Mouse (Mus musculus) embryonic facial prominence, embryonic 11.5 days (tissue): Measurements from ENCODE around the gene Irak4. TPM values are rescaled to one million over a fixed set of nuclear protein-coding genes. Genes with fewer than 3 reads are reported as not detected.

Experiments
- ATAC-seq: fragments of 200-750 bp; cut with Nextera tagmentation; replicated peaks from 2 replicates; pipeline ENCODE4 v1.8.0; 2017; ENCODE audit warnings: low read depth; ENCODE audit not compliant: insufficient number of reproducible peaks, low FRiP score, low TSS enrichment
- DNase-seq: peaks from one replicate; pipeline ENCODE4 v3.0.0-alpha.2; 2015; ENCODE audit warnings: low spot score
- H3K27ac ChIP-seq: fragments of 300-500 bp; sonication (generic); replicated peaks from 2 replicates; pipeline ENCODE4 v1.5.1; 2014; ENCODE audit warnings: mild to moderate bottlenecking, low read depth, low read length, control low read depth
- H3K27me3 ChIP-seq: fragments of 300-500 bp; sonication (generic); 2 replicates; pipeline ENCODE4 v1.6.1; 2014; ENCODE audit warnings: mild to moderate bottlenecking, low read length, moderate library complexity, mixed read lengths; ENCODE audit not compliant: control insufficient read depth, insufficient read depth
- H3K36me3 ChIP-seq: fragments of 300-500 bp; sonication (generic); replicated peaks from 2 replicates; pipeline ENCODE4 v1.6.1; 2014; ENCODE audit warnings: low read depth, mild to moderate bottlenecking, low read length, moderate library complexity, mixed read lengths; ENCODE audit not compliant: control insufficient read depth, insufficient read depth
- H3K4me1 ChIP-seq: fragments of 300-500 bp; sonication (generic); 2 replicates; pipeline ENCODE4 v1.6.1; 2014; ENCODE audit warnings: low read length, mixed read lengths; ENCODE audit not compliant: control insufficient read depth, insufficient read depth
- H3K4me2 ChIP-seq: fragments of 300-500 bp; sonication (generic); 2 replicates; pipeline ENCODE4 v1.6.1; 2014; ENCODE audit warnings: low read depth, mild to moderate bottlenecking, control low read depth, low read length, moderate library complexity
- H3K4me3 ChIP-seq: fragments of 300-500 bp; sonication (generic); 2 replicates; pipeline ENCODE4 v1.5.1; 2014; ENCODE audit warnings: low read depth, low read length, control low read depth
- H3K9ac ChIP-seq: fragments of 300-500 bp; sonication (generic); replicated peaks from 2 replicates; pipeline ENCODE4 v1.6.1; 2014; ENCODE audit warnings: mild to moderate bottlenecking, control low read depth, low read length
- H3K9me3 ChIP-seq: fragments of 300-500 bp; sonication (generic); replicated peaks from 2 replicates; pipeline ENCODE4 v1.6.1; 2016; ENCODE audit warnings: mild to moderate bottlenecking, low read length, inconsistent platforms, mixed read lengths; ENCODE audit not compliant: control insufficient read depth
- WGBS: fragments of 180-500 bp; shearing (Covaris S2); extraction: QIAGEN DNeasy Blood & Tissue Kit; methylation state at CpG from one replicate; pipeline ENCODE4 v1.1.7; 2014; 5-methylcytosine and 5-hydroxymethylcytosine counted together
- polyA plus RNA-seq: library from polyadenylated mRNA; unstranded; fragments of >200 nt; fragmentation: Nextera tagmentation; extraction: Ambion mirVana; gene quantifications from 2 replicates; pipeline ENCODE4 v1.2.1, GENCODE M21; 2014

The Irak4 gene
- polyA plus RNA-seq, 1 experiment from 2014 or later = 2.1 TPM

DNA sequence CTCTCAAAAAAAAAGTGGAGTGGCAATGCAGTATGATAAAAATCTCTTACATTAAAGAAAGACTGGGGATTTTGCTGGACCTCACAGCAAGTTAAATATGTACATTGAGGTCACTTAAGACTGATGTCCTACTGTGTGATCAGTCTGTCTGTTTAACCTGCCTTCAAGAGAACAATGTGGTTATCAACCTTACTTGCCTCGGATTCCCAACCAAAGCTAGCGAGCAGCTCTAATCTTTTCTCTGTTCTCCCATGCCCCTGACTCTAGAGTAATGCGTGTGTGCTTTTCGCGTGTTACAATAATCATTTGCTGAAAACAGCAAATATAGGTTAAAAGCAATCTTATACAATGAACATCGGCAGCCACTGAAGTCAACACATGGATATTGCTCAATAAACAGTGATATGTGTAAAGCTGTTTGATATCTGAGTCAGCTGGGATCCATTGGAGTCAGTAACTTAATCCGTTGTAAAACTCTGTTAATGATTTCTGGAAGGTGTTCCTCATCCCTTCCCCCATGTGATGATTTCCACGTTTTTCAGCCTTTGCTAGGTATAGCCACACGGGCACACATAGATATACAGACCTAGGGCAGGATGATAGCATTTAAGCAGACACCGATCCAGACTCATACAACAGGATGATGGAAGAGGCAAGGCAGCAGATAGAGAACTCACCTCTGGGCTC, 25.2 kb downstream of the Irak4 start:
- no peak for DNase-seq
- no peak for ATAC-seq
- H3K36me3 ChIP-seq = no peaks in the 10 kb centered on the region
- WGBS = 87% methylated on average over 10 of the region's 10 CpGs
- no peak overlapping the region for H3K4me3 ChIP-seq
- H3K4me1 ChIP-seq = no peaks in the 10 kb centered on the region
- no peak overlapping the region for H3K4me2 ChIP-seq
- no peaks in the 10 kb centered on the region for H3K9me3 ChIP-seq
- no peak overlapping the region for H3K27ac ChIP-seq
- H3K27me3 ChIP-seq = no peaks in the 10 kb centered on the region
- H3K9ac ChIP-seq = no peak overlapping the region

DNA sequence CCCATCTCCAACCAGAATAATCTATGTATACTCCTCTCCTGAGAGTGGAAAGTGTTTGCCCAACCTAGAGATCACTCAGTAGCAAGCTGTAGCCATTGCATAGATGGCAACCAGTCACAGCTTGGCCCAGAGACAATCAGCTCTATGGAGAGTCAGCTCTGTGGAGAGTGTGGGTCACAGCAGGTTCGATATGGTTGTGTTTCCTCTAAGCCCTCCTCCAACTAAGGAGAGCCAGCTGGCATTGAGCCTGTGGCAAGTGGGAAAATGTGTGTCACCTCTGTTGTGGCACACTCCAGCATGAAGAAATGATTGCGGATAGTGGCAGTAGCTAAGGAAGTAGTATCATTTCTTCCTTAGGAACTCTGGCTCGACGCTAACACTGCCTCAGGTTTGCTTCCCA, 28.1 kb downstream of the Irak4 start:
- DNase-seq = no peak
- Histone ChIP-seq H3K4me3 (no peak overlapping the region), H3K9ac (no peak overlapping the region), H3K36me3 (no peaks in the 10 kb centered on the region), H3K27me3 (no peaks in the 10 kb centered on the region), H3K4me1 (no peaks in the 10 kb centered on the region), H3K9me3 (no peaks in the 10 kb centered on the region), H3K4me2 (no peak overlapping the region), H3K27ac (no peak overlapping the region)
- WGBS = 84% methylated on average over 4 of the region's 4 CpGs
- no peak for ATAC-seq

DNA sequence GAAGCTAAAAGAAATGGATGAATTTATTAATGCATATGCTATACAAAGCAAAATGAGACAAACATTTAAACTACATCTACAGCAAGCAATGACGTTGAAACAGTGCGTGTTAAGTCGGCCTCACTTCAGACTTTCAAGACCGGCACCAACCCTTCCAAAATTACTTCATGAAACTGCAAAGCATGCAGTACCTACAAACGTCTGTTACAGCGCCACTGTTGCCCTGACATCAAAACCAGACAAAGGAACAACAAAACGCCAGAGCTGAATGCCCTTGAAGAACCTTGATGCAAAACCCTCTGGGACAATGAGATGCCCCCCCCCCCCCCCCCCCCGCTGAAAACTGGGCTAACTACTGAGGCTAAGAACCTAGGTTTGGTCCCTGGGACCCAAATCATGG, 29.3 kb downstream of the Irak4 start:
- Histone ChIP-seq H3K4me1 (no peaks in the 10 kb centered on the region), H3K27me3 (no peaks in the 10 kb centered on the region), H3K4me2 (no peak overlapping the region), H3K36me3 (no peaks in the 10 kb centered on the region), H3K9me3 (no peaks in the 10 kb centered on the region), H3K27ac (no peak overlapping the region), H3K9ac (no peak overlapping the region), H3K4me3 (no peak overlapping the region)
- WGBS = 76% methylated on average over 7 of the region's 8 CpGs
- DNase-seq (no peak), ATAC-seq (no peak)

DNA sequence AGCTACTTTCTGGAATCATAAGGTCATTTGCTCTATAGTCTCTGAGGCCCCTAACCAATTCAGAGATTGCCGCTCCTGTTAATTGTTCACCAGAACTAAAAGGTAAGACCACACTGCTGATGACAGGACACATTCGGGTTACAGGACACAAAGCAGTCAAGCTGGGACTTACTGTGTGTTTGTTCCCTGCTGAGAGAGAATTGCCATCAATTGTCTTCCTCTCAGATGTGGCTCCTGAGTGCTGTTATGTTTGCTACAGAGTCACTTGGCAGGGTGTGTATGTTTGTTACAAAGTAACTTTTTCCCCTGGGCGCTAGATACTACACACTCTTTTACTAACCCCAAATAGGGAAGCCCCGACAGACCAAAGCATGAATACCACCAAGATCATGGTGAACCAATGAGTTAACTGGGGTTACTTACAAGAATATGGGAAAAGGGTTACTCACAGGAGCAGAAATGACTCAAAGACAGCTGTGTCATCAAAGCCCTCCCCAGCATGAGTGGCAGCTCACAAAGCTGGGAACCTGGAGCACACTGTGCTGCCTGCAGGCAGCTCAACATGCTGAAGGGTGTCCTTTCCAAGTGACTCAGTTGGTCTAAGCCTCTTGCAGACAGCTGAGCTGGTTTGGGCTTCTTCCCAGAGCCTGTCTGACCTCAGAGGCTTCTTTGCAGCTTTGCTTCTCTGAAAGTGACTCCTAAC, 31.3 kb downstream of the Irak4 start:
- H3K27me3 ChIP-seq = no peaks in the 10 kb centered on the region
- H3K9ac ChIP-seq = no peak overlapping the region
- ATAC-seq = no peak
- H3K4me2 ChIP-seq = no peak overlapping the region
- DNase-seq = no peak
- 71% methylated on average over 4 of the region's 4 CpGs for WGBS
- no peaks in the 10 kb centered on the region for H3K4me1 ChIP-seq
- no peaks in the 10 kb centered on the region for H3K36me3 ChIP-seq
- H3K4me3 ChIP-seq = no peak overlapping the region
- H3K27ac ChIP-seq = no peak overlapping the region
- no peaks in the 10 kb centered on the region for H3K9me3 ChIP-seq

- H3K9me3 ChIP-seq = no peaks in the 10 kb centered on the region
- no peak overlapping the region for H3K27ac ChIP-seq
- H3K4me3 ChIP-seq = no peak overlapping the region
- H3K36me3 ChIP-seq = peaks cover 11% of the 10 kb centered on the region
- 58% methylated on average over 7 of the region's 7 CpGs for WGBS
- no peaks in the 10 kb centered on the region for H3K4me1 ChIP-seq
- H3K27me3 ChIP-seq = no peaks in the 10 kb centered on the region
- no peak overlapping the region for H3K4me2 ChIP-seq
- H3K9ac ChIP-seq = no peak overlapping the region
- no peak for ATAC-seq
- no peak for DNase-seq
Observed at GRCm38 (mm10) chr15:94582000-94582593, 38.7 kb downstream of the Irak4 start.

DNA sequence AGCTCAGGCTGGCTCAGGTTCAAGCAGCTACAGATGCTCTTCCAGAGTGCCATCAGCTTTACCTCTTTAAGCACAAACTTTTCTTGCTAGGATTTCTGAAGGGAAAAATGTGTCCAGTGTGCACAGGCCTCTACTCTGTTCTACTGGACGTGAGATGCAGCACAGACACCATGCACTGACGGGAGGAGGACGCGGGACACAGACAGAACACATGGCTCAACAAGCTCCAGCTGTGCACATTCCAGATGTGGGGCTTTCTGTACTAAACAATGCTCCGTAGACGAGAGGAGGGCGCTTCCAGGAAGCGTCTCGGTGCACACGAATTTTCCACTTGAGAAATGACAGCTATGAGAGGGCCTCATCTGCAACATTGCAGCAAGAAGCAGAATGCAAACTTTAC, 39.7 kb downstream of the Irak4 start:
- no peak overlapping the region for H3K27ac ChIP-seq
- no peak overlapping the region for H3K4me3 ChIP-seq
- no peak overlapping the region for H3K4me2 ChIP-seq
- H3K9ac ChIP-seq = no peak overlapping the region
- ATAC-seq (no peak), DNase-seq (no peak)
- H3K9me3 ChIP-seq = no peaks in the 10 kb centered on the region
- peaks cover 11% of the 10 kb centered on the region for H3K36me3 ChIP-seq
- WGBS = 92% methylated on average over 10 of the region's 10 CpGs
- no peaks in the 10 kb centered on the region for H3K27me3 ChIP-seq
- no peaks in the 10 kb centered on the region for H3K4me1 ChIP-seq

DNA sequence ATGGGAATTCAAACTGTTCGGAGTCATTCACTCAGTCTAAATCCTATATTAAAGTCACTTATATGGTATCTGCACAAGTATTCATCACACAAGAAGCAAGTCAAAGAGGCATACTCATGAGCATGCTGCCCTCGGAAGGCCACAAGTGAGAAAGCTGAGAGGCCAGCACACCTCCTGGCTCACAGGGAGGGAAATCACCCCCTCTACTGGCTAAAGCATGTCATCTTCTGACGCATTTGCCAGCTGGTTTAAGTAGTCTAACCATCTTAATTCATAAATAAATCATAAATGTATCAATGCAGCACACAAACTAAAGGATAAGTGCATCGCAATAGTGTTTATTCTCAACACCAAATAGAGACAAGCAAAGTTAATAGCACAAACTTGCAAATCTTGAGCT, 41.3 kb downstream of the Irak4 start:
- Histone ChIP-seq H3K27me3 (no peaks in the 10 kb centered on the region), H3K9me3 (no peaks in the 10 kb centered on the region), H3K9ac (no peak overlapping the region), H3K4me1 (no peaks in the 10 kb centered on the region), H3K36me3 (peaks cover 11% of the 10 kb centered on the region), H3K4me3 (no peak overlapping the region), H3K27ac (no peak overlapping the region), H3K4me2 (no peak overlapping the region)
- ATAC-seq = no peak
- WGBS = 82% methylated on average over 4 of the region's 4 CpGs
- no peak for DNase-seq
